Mouse (Mus musculus) stomach, postnatal 0 days (tissue): ENCODE data around the gene Pde4c.

Experiments
- CTCF ChIP-seq: IDR thresholded peaks from 2 replicates; pipeline ENCODE4 v1.5.1; 2016; ENCODE audit warnings: antibody characterized with exemption, low read depth, mild to moderate bottlenecking, moderate library complexity
- EP300 ChIP-seq: optimal IDR thresholded peaks from 2 replicates; pipeline ENCODE3; 2016; ENCODE audit warnings: antibody characterized with exemption

- TF ChIP-seq CTCF (peak; percentile 82), EP300 (no peak)
Measured at GRCm38 (mm10) chr8:70752000-70752764, 28.7 kb downstream of the Pde4c start.
